Mouse (Mus musculus): Measurements from ENCODE around the gene Epha3.

DNA sequence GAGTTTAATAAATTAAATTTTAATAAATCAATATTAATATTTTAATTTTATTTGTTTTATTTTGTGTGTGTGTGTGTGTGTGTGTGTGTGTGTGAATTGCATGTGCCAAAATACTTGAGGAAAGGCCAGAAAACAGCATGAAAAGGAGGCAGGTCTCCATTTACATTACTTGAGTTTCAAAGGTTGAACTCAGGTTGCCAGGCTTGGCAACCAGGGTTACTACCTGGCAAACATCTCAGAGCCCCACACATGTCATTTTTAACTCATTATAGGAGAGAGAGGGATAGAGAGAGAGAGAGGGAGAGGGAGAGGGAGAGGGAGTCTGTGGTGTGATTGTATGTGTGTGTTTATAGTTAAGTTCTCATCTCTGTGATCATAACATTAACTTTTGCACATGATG, 26.5 kb downstream of the Epha3 start:
- TF ChIP-seq CHD2 (IDR thresholded peaks at IDR 0.05; ENCODE audit: low read depth, low read length) (no peak), MAFK (IDR thresholded peaks at IDR 0.05; ENCODE audit: insufficient read depth, low read depth, low read length) (no peak), HCFC1 (IDR thresholded peaks at IDR 0.05; ENCODE audit: borderline replicate concordance, insufficient read depth, low read length) (no peak), ZNF384 (IDR thresholded peaks at IDR 0.05; ENCODE audit: low read depth, low read length) (no peak), ZC3H11A (IDR thresholded peaks at IDR 0.05; ENCODE audit: borderline replicate concordance, low read depth, low read length) (no peak)

All from ES-E14 (cell line).